Mouse (Mus musculus): ENCODE measurements at regions not wholly inside any gene's neighbourhood (a gene's known extent, or its start where the extent isn't known, plus 50 kb on each side); places are given as distances from the start of the nearest gene placed in this dataset.
A peak's percentile ranks its signal among the peaks of the same experiment; 100 is the strongest.
"Not testable (repeated sequence)": the region's sequence is repeated elsewhere in the genome, so short reads cannot be mapped to it uniquely, and the experiment has no call there.

DNA sequence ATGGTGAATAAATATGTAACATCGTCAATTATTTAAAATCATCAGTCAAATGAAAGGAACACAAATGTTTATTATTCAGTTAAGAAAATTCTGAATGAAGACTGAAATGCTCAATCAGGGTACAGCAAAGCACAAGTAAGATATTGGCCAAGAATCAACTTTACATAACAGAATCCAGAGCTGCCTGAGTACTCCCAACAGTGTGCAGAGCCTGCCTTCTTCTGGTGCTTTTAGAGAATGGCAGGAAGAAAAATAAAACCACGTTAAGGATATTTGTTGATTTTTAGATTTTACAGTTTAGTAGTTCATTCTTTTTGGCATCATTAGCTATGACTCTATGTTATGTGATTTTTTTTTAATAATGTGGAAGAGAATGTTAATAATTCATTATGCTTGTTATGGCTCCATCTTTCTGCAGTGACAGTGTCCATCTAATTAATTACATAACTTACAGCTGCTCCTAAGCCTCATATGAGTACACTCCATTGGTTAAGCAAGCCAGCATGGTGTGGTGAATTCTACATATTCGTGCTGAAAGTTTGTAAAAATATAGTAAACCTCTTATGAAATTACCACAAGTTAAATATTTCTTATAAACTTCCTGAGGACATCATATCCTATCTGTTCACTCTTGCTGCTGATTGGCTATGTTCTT lies 579.0 kb downstream of the Kcna4 start:
- peak; percentile 66; the same call in 1 of the 2 replicates for ATAC-seq (ENCODE audit: low FRiP score, low read depth)
- 49% methylated on average over 3 of the region's 3 CpGs for WGBS
- Histone ChIP-seq H3K4me3 (no peak overlapping the region), H3K9ac (no peak overlapping the region), H3K4me2 (replicated peaks) (no peak overlapping the region), H3K36me3 (no peaks in the 10 kb centered on the region), H3K27me3 (no peaks in the 10 kb centered on the region), H3K9me3 (no peaks in the 10 kb centered on the region), H3K4me1 (no peaks in the 10 kb centered on the region), H3K27ac (no peak overlapping the region)

DNA sequence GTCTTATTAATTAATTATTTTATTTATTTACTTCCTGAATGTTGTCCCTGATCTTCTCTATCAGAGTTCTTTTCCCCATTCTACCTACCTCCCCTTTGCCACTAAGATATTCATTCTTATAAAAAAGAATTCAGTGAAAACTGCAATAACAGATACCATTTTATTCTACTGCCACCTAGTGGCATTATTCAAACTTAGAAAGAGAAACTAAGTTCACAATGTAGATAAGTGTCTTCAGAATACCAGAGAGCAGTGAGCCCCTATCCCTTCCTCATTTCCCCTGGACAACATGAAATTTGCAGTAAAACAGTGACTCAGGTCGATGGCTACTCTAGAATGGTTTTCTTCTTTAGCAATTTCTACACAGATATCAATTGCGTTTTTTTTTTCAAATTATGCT lies 589.2 kb downstream of the Kcna4 start:
- H3K4me1 ChIP-seq = no peaks in the 10 kb centered on the region
- H3K4me2 ChIP-seq (replicated peaks) = no peak overlapping the region
- no peaks in the 10 kb centered on the region for H3K36me3 ChIP-seq
- no peak overlapping the region for H3K9ac ChIP-seq
- H3K9me3 ChIP-seq = no peaks in the 10 kb centered on the region
- H3K27me3 ChIP-seq = no peaks in the 10 kb centered on the region
- H3K4me3 ChIP-seq = no peak overlapping the region
- no peak overlapping the region for H3K27ac ChIP-seq
- WGBS = 25% methylated on average over 2 of the region's 2 CpGs
- ATAC-seq (ENCODE audit: low FRiP score, low read depth) = no peak

DNA sequence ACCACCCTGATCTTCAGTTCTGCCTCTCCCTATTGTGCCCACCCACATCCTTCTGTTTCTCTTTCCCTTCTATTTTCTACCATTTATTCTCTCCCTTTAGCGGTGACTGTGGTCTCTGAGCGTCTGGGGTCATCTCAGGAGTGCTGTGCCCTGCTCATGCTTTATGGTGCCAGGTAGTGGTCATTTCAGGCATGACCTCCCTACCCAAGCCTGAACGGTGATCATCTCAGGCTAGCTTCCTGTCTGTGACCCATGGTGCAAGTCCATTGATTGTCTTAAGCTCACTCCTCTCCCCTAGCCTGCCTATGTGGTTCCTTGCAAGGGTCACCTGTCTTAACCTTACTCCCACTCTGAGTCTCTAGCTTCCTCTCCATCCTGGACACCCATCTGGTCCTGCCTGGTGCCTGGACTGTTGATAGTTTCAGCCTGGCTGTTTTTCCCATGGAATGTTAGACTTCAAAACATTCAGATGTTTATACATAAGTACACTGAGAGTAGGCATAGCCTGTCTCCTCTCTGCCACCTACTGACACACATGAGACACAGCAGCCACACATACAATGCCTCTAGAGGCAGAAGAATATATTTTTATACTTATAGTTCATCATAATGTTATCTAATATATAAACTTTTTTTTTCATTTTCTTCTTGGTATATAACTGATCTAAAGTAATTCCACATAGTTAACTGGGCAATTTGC lies 595.8 kb downstream of the Kcna4 start:
- no peaks in the 10 kb centered on the region for H3K36me3 ChIP-seq
- ATAC-seq (ENCODE audit: low FRiP score, low read depth) = peak; percentile 48; the same call in 1 of the 2 replicates
- no peak overlapping the region for H3K27ac ChIP-seq
- 84% methylated on average over 3 of the region's 3 CpGs for WGBS
- H3K4me3 ChIP-seq = no peak overlapping the region
- H3K9me3 ChIP-seq = no peaks in the 10 kb centered on the region
- H3K9ac ChIP-seq = no peak overlapping the region
- H3K4me1 ChIP-seq = no peaks in the 10 kb centered on the region
- no peaks in the 10 kb centered on the region for H3K27me3 ChIP-seq
- H3K4me2 ChIP-seq (replicated peaks) = no peak overlapping the region

DNA sequence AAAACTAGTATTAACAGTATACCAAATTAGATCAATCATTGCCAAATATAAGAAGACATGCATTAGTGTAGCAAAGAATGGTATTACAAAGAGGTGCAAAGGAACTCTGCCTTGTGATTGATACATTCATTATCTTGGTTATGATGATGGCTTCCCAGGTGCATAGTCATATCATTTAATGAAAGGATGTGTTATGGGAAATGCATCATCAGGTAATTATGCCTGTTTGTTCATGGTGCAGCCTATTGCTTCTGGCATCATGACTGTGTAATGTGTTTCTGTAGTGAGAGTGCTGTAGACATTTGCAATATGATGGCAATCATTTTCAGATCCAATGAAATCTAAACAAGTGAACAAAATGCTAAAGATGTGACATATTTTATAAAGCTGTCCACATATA lies 597.8 kb downstream of the Kcna4 start:
- H3K27ac ChIP-seq = no peak overlapping the region
- H3K4me2 ChIP-seq (replicated peaks) = no peak overlapping the region
- no peak overlapping the region for H3K9ac ChIP-seq
- no peaks in the 10 kb centered on the region for H3K9me3 ChIP-seq
- no peaks in the 10 kb centered on the region for H3K36me3 ChIP-seq
- H3K4me3 ChIP-seq = no peak overlapping the region
- H3K27me3 ChIP-seq = no peaks in the 10 kb centered on the region
- ATAC-seq (ENCODE audit: low FRiP score, low read depth) = no peak
- H3K4me1 ChIP-seq = no peaks in the 10 kb centered on the region

DNA sequence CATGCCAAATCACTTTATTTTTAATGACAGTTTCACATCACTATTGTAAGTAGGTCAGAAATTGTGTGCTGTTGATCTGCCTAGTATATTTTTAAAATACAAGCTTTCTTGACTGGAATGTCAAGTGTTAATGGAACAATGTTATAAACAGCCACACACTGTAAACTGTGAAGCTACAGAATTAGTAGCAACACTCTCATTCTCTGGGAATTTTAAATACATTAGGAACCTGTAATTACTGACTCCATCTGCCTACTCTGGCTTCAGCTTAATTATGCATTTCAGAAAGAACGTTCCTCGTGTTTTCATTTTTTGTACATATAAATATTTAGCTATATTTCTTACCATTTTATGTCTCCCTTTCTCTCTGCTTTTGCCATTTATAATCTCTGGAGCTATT lies 634.7 kb downstream of the Kcna4 start:
- 76% methylated on average over 2 of the region's 2 CpGs for WGBS

DNA sequence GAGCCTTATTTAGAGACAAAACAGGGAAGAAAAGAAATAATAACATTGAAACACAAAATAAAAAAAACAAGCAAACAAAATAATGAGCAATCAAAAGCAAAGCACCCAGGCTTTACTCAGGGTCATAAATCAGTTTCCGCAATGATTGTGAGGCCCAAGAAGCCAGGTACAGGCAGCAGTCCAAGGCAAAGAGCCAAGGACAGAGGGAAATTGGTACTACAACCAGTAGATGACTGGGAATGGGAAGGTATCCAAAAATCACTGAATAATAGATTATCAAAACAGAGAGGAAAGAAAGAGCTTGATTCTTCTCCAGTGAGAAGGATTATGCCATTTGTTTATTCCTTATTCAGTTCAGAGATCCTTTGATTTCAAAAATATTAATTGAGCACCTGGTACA lies 636.2 kb downstream of the Kcna4 start:
- no peak overlapping the region for H3K27ac ChIP-seq
- no peak overlapping the region for H3K4me2 ChIP-seq (replicated peaks)
- 64% methylated on average over 1 of the region's 1 CpGs for WGBS
- no peaks in the 10 kb centered on the region for H3K9me3 ChIP-seq
- no peak overlapping the region for H3K4me3 ChIP-seq
- H3K36me3 ChIP-seq = no peaks in the 10 kb centered on the region
- no peak overlapping the region for H3K9ac ChIP-seq
- H3K4me1 ChIP-seq = no peaks in the 10 kb centered on the region
- no peak for ATAC-seq (ENCODE audit: low FRiP score, low read depth)
- H3K27me3 ChIP-seq = no peaks in the 10 kb centered on the region

More for the DNA sequence above, 634.7 kb downstream of the Kcna4 start:
- Histone ChIP-seq H3K4me3 (no peak overlapping the region), H3K9me3 (no peaks in the 10 kb centered on the region), H3K4me1 (no peaks in the 10 kb centered on the region), H3K27ac (no peak overlapping the region), H3K9ac (no peak overlapping the region), H3K27me3 (no peaks in the 10 kb centered on the region), H3K36me3 (no peaks in the 10 kb centered on the region), H3K4me2 (replicated peaks) (no peak overlapping the region)
- ATAC-seq (ENCODE audit: low FRiP score, low read depth) = no peak

DNA sequence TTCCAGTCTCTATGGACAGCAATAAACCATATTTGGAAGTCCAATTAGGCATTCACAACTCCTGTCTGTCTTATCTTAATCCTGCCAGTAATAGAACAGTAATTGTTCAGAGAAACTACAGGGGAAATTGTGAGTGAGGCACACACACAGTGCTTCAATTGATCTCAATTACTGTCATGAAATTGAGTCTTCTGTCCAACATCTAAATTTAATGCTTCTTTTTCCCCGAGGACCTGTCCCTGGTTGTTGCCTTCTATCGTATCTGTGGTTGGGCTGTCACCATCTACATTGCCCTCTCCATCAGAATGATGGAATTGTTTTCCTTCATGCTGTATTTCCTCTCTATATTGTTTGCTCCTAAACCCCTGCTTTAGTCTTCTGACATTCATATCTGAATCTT lies 644.9 kb downstream of the Kcna4 start:
- H3K36me3 ChIP-seq = no peaks in the 10 kb centered on the region
- whole genome bisulfite sequencing = 30% methylated on average over 2 of the region's 2 CpGs
- H3K4me1 ChIP-seq = no peaks in the 10 kb centered on the region
- no peak overlapping the region for H3K4me2 ChIP-seq (replicated peaks)
- no peak overlapping the region for H3K4me3 ChIP-seq
- H3K27ac ChIP-seq = no peak overlapping the region
- no peaks in the 10 kb centered on the region for H3K27me3 ChIP-seq
- no peak overlapping the region for H3K9ac ChIP-seq
- no peak for ATAC-seq (ENCODE audit: low FRiP score, low read depth)
- H3K9me3 ChIP-seq = no peaks in the 10 kb centered on the region

DNA sequence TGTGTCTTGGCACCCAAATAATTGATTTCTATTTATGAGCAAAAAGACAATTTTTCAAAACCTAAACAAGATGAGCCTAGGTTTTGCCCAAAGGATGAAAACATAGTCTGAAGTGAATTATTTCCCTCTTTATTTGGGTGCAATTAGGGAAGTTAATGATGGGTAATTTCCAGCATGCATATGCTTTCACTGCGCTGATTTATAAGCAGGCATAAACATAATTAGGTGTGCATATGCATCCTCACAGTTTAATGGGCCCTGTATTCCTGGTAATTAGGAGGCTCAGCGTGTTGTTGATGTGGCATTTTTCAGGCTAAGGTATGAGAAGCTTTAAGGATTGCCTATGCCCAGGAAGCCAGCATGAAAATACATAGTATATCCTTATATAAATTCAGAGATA lies 645.3 kb downstream of the Kcna4 start:
- ATAC-seq (ENCODE audit: low FRiP score, low read depth) = no peak
- WGBS = 20% methylated on average over 2 of the region's 2 CpGs

DNA sequence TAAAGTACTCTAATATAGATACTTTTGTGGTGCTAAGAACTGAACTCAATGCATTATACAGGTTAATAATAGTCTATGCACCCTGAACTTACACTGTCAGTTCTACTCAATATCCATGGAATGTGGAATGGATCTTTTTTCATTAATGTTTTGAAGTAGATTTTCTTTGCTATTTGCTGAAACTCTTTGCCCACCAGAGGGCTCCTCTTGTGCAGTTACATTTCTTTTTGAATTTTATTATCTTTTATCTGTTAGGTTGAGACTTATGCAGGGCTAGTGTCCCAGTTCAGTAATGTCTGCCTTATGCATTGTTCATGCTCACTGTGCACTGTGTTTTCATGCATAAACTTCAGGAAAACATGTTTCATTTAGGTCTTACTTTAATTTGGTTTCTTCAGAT lies 650.9 kb downstream of the Kcna4 start:
- H3K27me3 ChIP-seq = no peaks in the 10 kb centered on the region
- H3K9ac ChIP-seq = no peak overlapping the region
- H3K4me2 ChIP-seq (replicated peaks) = no peak overlapping the region
- H3K4me3 ChIP-seq = no peak overlapping the region
- no peaks in the 10 kb centered on the region for H3K4me1 ChIP-seq
- ATAC-seq (ENCODE audit: low FRiP score, low read depth) = no peak
- no peaks in the 10 kb centered on the region for H3K9me3 ChIP-seq
- no peaks in the 10 kb centered on the region for H3K36me3 ChIP-seq
- no peak overlapping the region for H3K27ac ChIP-seq

More for the DNA sequence above, 645.3 kb downstream of the Kcna4 start:
- Histone ChIP-seq H3K4me2 (replicated peaks) (no peak overlapping the region), H3K4me3 (no peak overlapping the region), H3K27ac (no peak overlapping the region), H3K9me3 (no peaks in the 10 kb centered on the region), H3K36me3 (no peaks in the 10 kb centered on the region), H3K4me1 (no peaks in the 10 kb centered on the region), H3K27me3 (no peaks in the 10 kb centered on the region), H3K9ac (no peak overlapping the region)

DNA sequence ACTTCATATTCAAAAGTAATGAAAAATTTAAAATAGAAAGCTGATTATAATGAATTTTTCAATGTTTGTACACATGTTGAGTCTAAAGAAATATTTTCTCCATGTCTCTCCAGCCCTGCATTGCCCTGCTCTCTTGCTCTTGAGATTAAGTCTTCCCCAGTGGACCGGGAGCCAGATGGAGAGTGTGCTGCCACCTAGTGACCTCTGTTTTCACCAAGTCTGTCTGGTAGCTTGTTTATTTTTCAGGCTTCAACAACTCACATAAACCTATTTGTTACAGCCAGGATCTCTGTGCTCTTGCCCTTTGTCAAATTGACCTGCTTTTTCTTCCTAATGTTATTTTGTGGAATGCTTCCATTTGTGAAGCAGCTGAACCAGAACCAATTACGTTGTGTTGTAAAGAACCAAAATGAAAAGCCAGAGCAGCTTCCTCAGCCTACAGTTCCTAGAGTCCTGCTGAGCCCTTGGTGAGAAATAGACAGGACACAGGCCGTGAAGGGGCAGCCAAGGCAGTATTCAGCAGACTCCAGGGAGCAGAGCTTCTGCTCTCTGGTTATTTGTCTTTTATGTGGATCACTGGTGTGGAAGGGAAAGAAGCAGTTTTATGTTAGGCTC lies 655.5 kb downstream of the Kcna4 start:
- Histone ChIP-seq H3K27ac (no peak overlapping the region), H3K4me2 (replicated peaks) (no peak overlapping the region), H3K36me3 (no peaks in the 10 kb centered on the region), H3K9me3 (no peaks in the 10 kb centered on the region), H3K4me1 (no peaks in the 10 kb centered on the region), H3K27me3 (no peaks in the 10 kb centered on the region), H3K4me3 (no peak overlapping the region), H3K9ac (no peak overlapping the region)
- ATAC-seq (ENCODE audit: low FRiP score, low read depth) = no peak
- WGBS = 10% methylated on average over 3 of the region's 3 CpGs

DNA sequence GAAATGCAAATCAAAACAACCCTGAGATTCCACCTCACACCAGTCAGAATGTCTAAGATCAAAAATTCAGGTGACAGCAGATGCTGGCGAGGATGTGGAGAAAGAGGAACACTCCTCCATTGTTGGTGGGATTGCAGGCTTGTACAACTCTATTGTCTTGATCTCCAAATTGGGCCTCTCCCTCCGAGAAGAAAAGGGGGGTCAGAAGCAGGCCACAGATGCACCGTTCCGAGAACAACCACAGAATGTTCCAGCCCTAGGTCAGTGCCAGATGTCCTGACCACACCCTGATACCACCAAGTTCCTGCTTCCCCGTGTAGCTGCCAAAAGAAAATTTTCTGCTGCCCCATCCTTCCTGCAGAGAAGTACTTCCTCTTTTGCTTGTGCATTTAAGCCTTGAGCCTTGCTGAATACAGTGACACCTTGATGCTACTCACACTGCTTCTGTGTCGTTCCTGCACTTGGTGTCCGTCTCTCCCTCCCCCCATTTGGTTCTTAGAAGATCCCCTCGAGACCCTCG lies 665.2 kb downstream of the Kcna4 start:
- WGBS = 85% methylated on average over 9 of the region's 9 CpGs
- H3K9ac ChIP-seq; H3K4me3 ChIP-seq; ATAC-seq (ENCODE audit: low FRiP score, low read depth); H3K27ac ChIP-seq; H3K4me1 ChIP-seq; H3K36me3 ChIP-seq; H3K4me2 ChIP-seq (replicated peaks); H3K27me3 ChIP-seq; H3K9me3 ChIP-seq: not testable (repeated sequence)

DNA sequence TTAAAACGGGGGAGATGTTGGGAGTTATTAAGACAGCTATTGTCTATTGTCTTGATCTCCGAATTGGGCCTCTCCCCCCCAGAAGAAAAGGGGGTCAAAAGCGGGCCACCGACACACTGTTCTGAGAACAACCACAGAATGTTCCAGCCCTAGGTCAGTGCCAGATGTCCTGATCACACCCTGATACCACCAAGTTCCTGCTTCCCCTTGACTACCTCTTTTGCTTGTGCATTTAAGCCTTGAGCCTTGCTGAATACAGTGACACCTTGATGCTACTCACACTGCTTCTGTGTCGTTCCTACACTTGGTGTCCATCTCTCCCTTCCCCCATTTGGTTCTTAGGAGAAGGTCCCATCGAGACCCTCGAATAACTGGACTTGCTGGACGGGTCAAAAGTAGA lies 673.5 kb downstream of the Kcna4 start:
- H3K9ac ChIP-seq; H3K4me3 ChIP-seq; H3K4me2 ChIP-seq (replicated peaks); ATAC-seq (ENCODE audit: low FRiP score, low read depth); H3K9me3 ChIP-seq; H3K36me3 ChIP-seq; H3K27me3 ChIP-seq; H3K27ac ChIP-seq; H3K4me1 ChIP-seq: not testable (repeated sequence)
- 88% methylated on average over 8 of the region's 8 CpGs for WGBS

Measured in limb, embryonic 13.5 days (tissue).